Mouse (Mus musculus): Measurements from ENCODE around the gene Btf3. TPM values are rescaled to one million over a fixed set of nuclear protein-coding genes. Genes with fewer than 3 reads are reported as not detected.

The Btf3 gene
- polyA plus RNA-seq, 1 experiment from 2014 or later = 669 TPM

- H3K4me1 ChIP-seq = peaks cover 20% of the 10 kb centered on the region
- H3K4me3 ChIP-seq = peak overlapping the region; percentile 80
- H3K9ac ChIP-seq = peak overlapping the region; percentile 79
- no peak; the same call in 1 of the 2 replicates for ATAC-seq (ENCODE audit: low FRiP score, low read depth)
- peak overlapping the region; percentile 84 for H3K27ac ChIP-seq
- no peaks in the 10 kb centered on the region for H3K9me3 ChIP-seq
- H3K27me3 ChIP-seq (replicated peaks) = no peaks in the 10 kb centered on the region
- WGBS = 1% methylated on average over 16 of the region's 16 CpGs
- H3K36me3 ChIP-seq = peaks cover 20% of the 10 kb centered on the region
- peak overlapping the region; percentile 78 for H3K4me2 ChIP-seq (replicated peaks)
Measured at GRCm38 (mm10) chr13:98263458-98263987, 53.3 kb downstream of the Btf3 start.

- H3K4me2 ChIP-seq (replicated peaks) = peak within 1 kb of the TSS; percentile 78
- no peaks in the 10 kb centered on the region for H3K9me3 ChIP-seq
- under 1% methylated on average over 71 of the region's 71 CpGs for WGBS
- H3K36me3 ChIP-seq = peaks cover 17% of the 10 kb centered on the region
- peak within 1 kb of the TSS; percentile 80 for H3K4me3 ChIP-seq
- peak within 1 kb of the TSS; percentile 79 for H3K9ac ChIP-seq
- H3K27ac ChIP-seq = peak within 1 kb of the TSS; percentile 84
- ATAC-seq (ENCODE audit: low FRiP score, low read depth) = peak; percentile 99
- H3K27me3 ChIP-seq (replicated peaks) = no peaks in the 10 kb centered on the region
- peaks cover 20% of the 10 kb centered on the region for H3K4me1 ChIP-seq
Measured at GRCm38 (mm10) chr13:98262636-98263457, 54.0 kb downstream of the Btf3 start, which contains the start of the genes Utp15 and Ankra2. TSS of gene Utp15 (minus strand) at chr13:98263041. TSS of gene Ankra2 (plus strand) at chr13:98263074.

Other genes starting within 250 kb of the Btf3 start
- 11.4 and 11.7 TPM in 2 replicates for gene Arhgef28, start 110.6 kb downstream of the Btf3 start, polyA plus RNA-seq (2016; fragmentation: Nextera tagmentation; extraction: Ambion mirVana)
- 33.6 and 34.9 TPM in 2 replicates for gene Utp15, start 54.0 kb downstream of the Btf3 start, polyA plus RNA-seq (2016; fragmentation: Nextera tagmentation; extraction: Ambion mirVana)
- 41.4 and 46.1 TPM in 2 replicates for gene Ankra2, start 53.9 kb downstream of the Btf3 start, polyA plus RNA-seq (2016; fragmentation: Nextera tagmentation; extraction: Ambion mirVana)
- gene Gm21976, start 37.1 kb downstream of the Btf3 start, polyA plus RNA-seq (2016; fragmentation: Nextera tagmentation; extraction: Ambion mirVana) = not detected in 2 replicates
- gene Foxd1, start 37.2 kb upstream of the Btf3 start, polyA plus RNA-seq (2016; fragmentation: Nextera tagmentation; extraction: Ambion mirVana) = 4.9 and 5.7 TPM in 2 replicates
- 0.65 and 1.0 TPM in 2 replicates for gene Gm10320, start 175.0 kb upstream of the Btf3 start, polyA plus RNA-seq (2016; fragmentation: Nextera tagmentation; extraction: Ambion mirVana)

Measured in neural tube, embryonic 12.5 days (tissue).